Mouse (Mus musculus): ENCODE measurements at regions not wholly inside any gene's neighbourhood (a gene's known extent, or its start where the extent isn't known, plus 50 kb on each side); places are given as distances from the start of the nearest gene placed in this dataset.
A peak's percentile ranks its signal among the peaks of the same experiment; 100 is the strongest.

DNA sequence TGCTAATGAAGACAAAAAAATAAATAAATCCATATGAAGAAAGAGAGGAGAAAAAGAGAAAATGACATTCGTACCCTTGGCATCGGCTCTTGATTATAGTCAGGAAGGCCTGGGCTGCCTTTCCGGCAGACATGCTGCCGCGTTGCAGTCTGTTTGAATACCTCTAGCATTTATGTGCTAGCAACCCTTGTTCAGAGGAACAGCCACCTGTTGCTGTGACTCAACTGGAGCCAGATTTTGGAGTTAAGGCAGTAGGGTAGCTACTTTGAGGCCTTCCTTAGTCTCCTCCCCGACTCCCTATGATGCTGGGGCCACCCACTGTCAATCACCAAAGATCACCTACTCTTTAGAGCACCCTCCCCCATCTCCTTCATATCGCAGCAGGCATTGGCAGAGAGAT is 148.5 kb upstream of the Cops8 start:
- no peaks in the 10 kb centered on the region for H3K36me3 ChIP-seq (ENCODE audit: control insufficient read depth, insufficient read depth, low read length)
- no peaks in the 10 kb centered on the region for H3K4me1 ChIP-seq (ENCODE audit: control insufficient read depth, insufficient read depth, low read length)
- intact Hi-C loops (cut with DNase I): no loop called here
- DNase-seq: no peak
- WGBS: 70% methylated on average over 7 of the region's 7 CpGs
- H3K27me3 ChIP-seq (ENCODE audit: control insufficient read depth, insufficient read depth, low read length): no peaks in the 10 kb centered on the region
- TF ChIP-seq POLR2A (IDR thresholded peaks at IDR 0.05; ENCODE audit: insufficient read depth, low read depth, low read length) (no peak), CTCF (IDR thresholded peaks at IDR 0.05) (no peak), EP300 (IDR thresholded peaks at IDR 0.05; ENCODE audit: insufficient read depth, low read depth, low read length) (no peak)
- no peak overlapping the region for H3K9ac ChIP-seq (ENCODE audit: low read depth, low read length)
- H3K27ac ChIP-seq: no peak overlapping the region
- no peak overlapping the region for H3K4me3 ChIP-seq
- no peaks in the 10 kb centered on the region for H3K79me2 ChIP-seq (replicated peaks; ENCODE audit: control insufficient read depth, insufficient read depth, low read length)

- Histone ChIP-seq H3K4me3 (no peak overlapping the region), H3K4me1 (ENCODE audit: control insufficient read depth, insufficient read depth, low read length) (no peaks in the 10 kb centered on the region; the same call in 1 of the 2 replicates), H3K27me3 (ENCODE audit: control insufficient read depth, insufficient read depth, low read length) (no peaks in the 10 kb centered on the region), H3K79me2 (replicated peaks; ENCODE audit: control insufficient read depth, insufficient read depth, low read length) (no peaks in the 10 kb centered on the region), H3K36me3 (ENCODE audit: control insufficient read depth, insufficient read depth, low read length) (no peaks in the 10 kb centered on the region), H3K9ac (ENCODE audit: low read depth, low read length) (no peak overlapping the region), H3K27ac (no peak overlapping the region)
- WGBS: 50% methylated on average over 9 of the region's 9 CpGs
- no peak for DNase-seq
- no peak for TF ChIP-seq EP300 (IDR thresholded peaks at IDR 0.05; ENCODE audit: insufficient read depth, low read depth, low read length)
- TF ChIP-seq CTCF (IDR thresholded peaks at IDR 0.05): no peak
- TF ChIP-seq POLR2A (IDR thresholded peaks at IDR 0.05; ENCODE audit: insufficient read depth, low read depth, low read length): no peak
- intact Hi-C loops (cut with DNase I): no loop called here
Measured at GRCm38 (mm10) chr1:90457396-90457795, 145.4 kb upstream of the Cops8 start.

DNA sequence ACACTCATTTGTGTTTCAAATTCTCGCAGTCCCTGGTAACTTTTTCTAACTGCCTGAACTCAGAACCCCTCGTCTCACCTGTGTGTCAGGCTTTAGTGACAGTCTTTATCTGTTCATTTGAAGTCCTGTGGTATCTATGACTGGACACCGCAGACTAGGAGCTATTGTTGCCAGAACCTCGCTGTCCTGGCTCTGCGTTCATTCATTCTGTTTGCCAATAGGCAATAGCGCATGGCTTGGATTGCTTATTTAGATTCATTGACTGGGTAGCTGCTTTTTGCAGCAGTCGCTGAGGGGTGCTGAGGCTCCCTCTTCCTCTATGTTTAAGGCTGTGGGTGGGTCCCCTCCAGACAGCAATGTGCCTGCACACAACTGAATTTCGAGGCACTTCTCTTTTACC is 144.6 kb upstream of the Cops8 start:
- TF ChIP-seq POLR2A (IDR thresholded peaks at IDR 0.05; ENCODE audit: insufficient read depth, low read depth, low read length) (no peak), CTCF (IDR thresholded peaks at IDR 0.05) (no peak), EP300 (IDR thresholded peaks at IDR 0.05; ENCODE audit: insufficient read depth, low read depth, low read length) (no peak)
- Histone ChIP-seq H3K4me3 (no peak overlapping the region), H3K79me2 (replicated peaks; ENCODE audit: control insufficient read depth, insufficient read depth, low read length) (no peaks in the 10 kb centered on the region), H3K27me3 (ENCODE audit: control insufficient read depth, insufficient read depth, low read length) (no peaks in the 10 kb centered on the region), H3K27ac (no peak overlapping the region), H3K36me3 (ENCODE audit: control insufficient read depth, insufficient read depth, low read length) (no peaks in the 10 kb centered on the region), H3K4me1 (ENCODE audit: control insufficient read depth, insufficient read depth, low read length) (no peaks in the 10 kb centered on the region; the same call in 1 of the 2 replicates), H3K9ac (ENCODE audit: low read depth, low read length) (no peak overlapping the region)
- DNase-seq: no peak
- intact Hi-C loops (cut with DNase I): no loop called here
- WGBS: 85% methylated on average over 8 of the region's 8 CpGs

- no peaks in the 10 kb centered on the region for H3K79me2 ChIP-seq (replicated peaks; ENCODE audit: control insufficient read depth, insufficient read depth, low read length)
- H3K9ac ChIP-seq (ENCODE audit: low read depth, low read length): no peak overlapping the region
- intact Hi-C loops (cut with DNase I): loop anchor here (1.0 kb wide), 1 partner anchor 38 kb away; no protein-coding TSS in a partner anchor
- 63% methylated on average over 1 of the region's 1 CpGs for WGBS
- H3K27me3 ChIP-seq (ENCODE audit: control insufficient read depth, insufficient read depth, low read length): no peaks in the 10 kb centered on the region
- H3K36me3 ChIP-seq (ENCODE audit: control insufficient read depth, insufficient read depth, low read length): no peaks in the 10 kb centered on the region
- no peak overlapping the region for H3K4me3 ChIP-seq
- peaks cover 6% of the 10 kb centered on the region for H3K4me1 ChIP-seq (ENCODE audit: control insufficient read depth, insufficient read depth, low read length)
- TF ChIP-seq EP300 (IDR thresholded peaks at IDR 0.05; ENCODE audit: insufficient read depth, low read depth, low read length) (no peak), CTCF (IDR thresholded peaks at IDR 0.05) (peak; percentile 11; the same call in 1 of the 2 replicates)
- no peak for DNase-seq
- no peak overlapping the region for H3K27ac ChIP-seq
Measured at GRCm38 (mm10) chr1:90461699-90462098, 141.1 kb upstream of the Cops8 start.

DNA sequence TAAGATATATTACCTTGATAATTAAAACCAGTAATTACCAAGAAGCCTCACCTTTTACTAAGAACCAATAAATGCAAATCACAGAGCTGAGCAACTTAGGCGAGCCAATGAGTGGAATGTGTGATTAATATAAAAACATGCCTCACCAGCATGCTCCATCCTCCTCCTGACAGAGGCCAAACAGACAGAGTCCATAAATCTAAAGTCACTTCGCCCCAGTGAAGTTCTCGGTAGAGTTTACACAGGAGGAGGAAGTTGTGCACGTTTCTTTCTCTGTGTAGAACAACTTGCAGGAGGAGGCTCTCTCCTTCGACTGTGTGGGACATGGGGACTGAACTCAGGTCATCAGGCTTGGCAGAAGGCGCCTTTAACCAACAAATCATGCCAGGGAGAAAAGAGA is 139.5 kb upstream of the Cops8 start:
- WGBS: 78% methylated on average over 6 of the region's 6 CpGs
- intact Hi-C loops (cut with DNase I): no loop called here
- H3K27me3 ChIP-seq (ENCODE audit: control insufficient read depth, insufficient read depth, low read length): no peaks in the 10 kb centered on the region

GRCm38 (mm10) chr1:90467646-90468045 is 135.1 kb upstream of the Cops8 start:
- no peak overlapping the region for H3K9ac ChIP-seq (ENCODE audit: low read depth, low read length)
- no peaks in the 10 kb centered on the region for H3K79me2 ChIP-seq (replicated peaks; ENCODE audit: control insufficient read depth, insufficient read depth, low read length)
- peaks cover 6% of the 10 kb centered on the region for H3K4me1 ChIP-seq (ENCODE audit: control insufficient read depth, insufficient read depth, low read length)
- H3K27ac ChIP-seq: no peak overlapping the region
- peak in 1 of 2 experiments; percentile 19 for DNase-seq
- no peak overlapping the region for H3K4me3 ChIP-seq
- intact Hi-C loops (cut with DNase I): no loop called here
- no peaks in the 10 kb centered on the region for H3K27me3 ChIP-seq (ENCODE audit: control insufficient read depth, insufficient read depth, low read length)
- WGBS: 76% methylated on average over 9 of the region's 9 CpGs
- TF ChIP-seq CTCF (IDR thresholded peaks at IDR 0.05) (no peak), POLR2A (IDR thresholded peaks at IDR 0.05; ENCODE audit: insufficient read depth, low read depth, low read length) (no peak), EP300 (IDR thresholded peaks at IDR 0.05; ENCODE audit: insufficient read depth, low read depth, low read length) (no peak)
- no peaks in the 10 kb centered on the region for H3K36me3 ChIP-seq (ENCODE audit: control insufficient read depth, insufficient read depth, low read length)

More for the DNA sequence above, 139.5 kb upstream of the Cops8 start:
- Histone ChIP-seq H3K27ac (no peak overlapping the region), H3K4me3 (no peak overlapping the region), H3K9ac (ENCODE audit: low read depth, low read length) (no peak overlapping the region), H3K79me2 (replicated peaks; ENCODE audit: control insufficient read depth, insufficient read depth, low read length) (no peaks in the 10 kb centered on the region), H3K36me3 (ENCODE audit: control insufficient read depth, insufficient read depth, low read length) (no peaks in the 10 kb centered on the region), H3K4me1 (ENCODE audit: control insufficient read depth, insufficient read depth, low read length) (peaks cover 6% of the 10 kb centered on the region)
- no peak for DNase-seq
- TF ChIP-seq CTCF (IDR thresholded peaks at IDR 0.05) (no peak), POLR2A (IDR thresholded peaks at IDR 0.05; ENCODE audit: insufficient read depth, low read depth, low read length) (no peak), EP300 (IDR thresholded peaks at IDR 0.05; ENCODE audit: insufficient read depth, low read depth, low read length) (no peak)

Measured in heart, adult 2 months (tissue).